Mouse (Mus musculus): ENCODE results near the gene Aoah. TPM values are rescaled to one million over a fixed set of nuclear protein-coding genes. Genes with fewer than 3 reads are reported as not detected.

Aoah gene
- total RNA-seq, 2 experiments from 2014 or later: 0.89 to 1.0 TPM

DNA sequence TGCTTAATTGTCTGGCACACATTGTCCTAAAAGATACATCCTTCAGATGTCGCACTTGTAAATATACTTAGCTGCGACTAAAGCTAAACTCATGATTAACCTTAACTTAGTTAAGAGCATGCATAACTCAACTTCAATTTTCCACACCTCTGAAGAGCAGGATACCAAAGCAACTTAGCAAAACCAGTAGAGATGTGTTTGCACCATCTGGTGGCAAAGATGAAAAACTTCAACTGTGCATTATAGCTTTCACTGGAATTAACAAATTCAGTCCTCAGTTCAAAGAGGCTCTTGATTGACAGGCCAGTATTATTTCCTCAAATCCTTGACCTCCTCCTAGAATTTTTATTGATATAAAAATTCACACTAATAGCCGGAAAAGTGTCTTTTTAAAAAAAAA, 241.1 kb downstream of the Aoah start:
- DNase-seq (ENCODE audit: low spot score): no peak
- intact Hi-C loops (cut with DNase I): loop anchor here (2.0 kb wide), 1 partner anchor 724 kb away; no protein-coding TSS in a partner anchor

DNA sequence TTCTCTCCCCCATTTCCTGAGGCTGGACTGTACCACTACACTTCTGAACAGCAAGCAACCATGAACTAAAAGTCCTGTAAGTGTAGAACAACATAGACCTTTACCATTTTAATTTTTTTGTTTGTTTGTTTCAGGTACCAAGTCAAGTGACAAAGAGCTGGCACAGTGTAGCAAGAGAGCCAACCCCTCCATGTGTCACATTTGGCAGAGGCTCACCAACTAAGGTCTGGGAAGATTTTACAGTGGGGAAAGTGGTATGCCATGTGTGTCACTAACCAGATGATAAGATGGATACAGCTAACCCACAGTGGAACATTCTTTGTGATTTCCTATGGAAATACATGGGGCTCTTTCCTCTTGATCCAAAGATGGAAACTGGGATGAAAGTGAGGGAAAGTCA, 242.1 kb downstream of the Aoah start:
- intact Hi-C loops (cut with DNase I): loop anchor here (2.0 kb wide), 1 partner anchor 725 kb away; no protein-coding TSS in a partner anchor
- DNase-seq (ENCODE audit: low spot score): no peak

DNA sequence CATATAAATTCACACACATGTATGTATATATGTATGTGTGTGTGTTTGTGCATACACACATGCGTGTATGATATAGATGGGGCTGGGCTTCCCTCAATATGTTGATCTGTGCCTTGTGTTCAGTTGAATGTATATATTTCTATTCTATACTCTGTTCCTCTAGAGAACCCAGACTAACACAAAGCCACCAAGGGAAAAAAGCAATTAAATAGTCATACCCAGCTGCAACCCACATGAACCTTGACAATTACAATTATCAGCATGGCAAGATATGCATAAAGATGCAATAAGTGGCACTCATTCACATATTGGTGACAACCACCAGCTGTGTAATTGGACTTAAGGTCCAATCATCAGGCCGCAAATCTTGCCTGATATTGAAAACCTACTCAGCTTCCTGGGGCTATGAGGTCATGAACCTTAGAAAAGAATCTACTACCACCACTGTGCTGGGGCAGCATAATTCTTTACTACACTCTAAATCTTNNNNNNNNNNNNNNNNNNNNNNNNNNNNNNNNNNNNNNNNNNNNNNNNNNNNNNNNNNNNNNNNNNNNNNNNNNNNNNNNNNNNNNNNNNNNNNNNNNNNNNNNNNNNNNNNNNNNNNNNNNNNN, 246.8 kb downstream of the Aoah start:
- no peak for DNase-seq (ENCODE audit: low spot score)

DNA sequence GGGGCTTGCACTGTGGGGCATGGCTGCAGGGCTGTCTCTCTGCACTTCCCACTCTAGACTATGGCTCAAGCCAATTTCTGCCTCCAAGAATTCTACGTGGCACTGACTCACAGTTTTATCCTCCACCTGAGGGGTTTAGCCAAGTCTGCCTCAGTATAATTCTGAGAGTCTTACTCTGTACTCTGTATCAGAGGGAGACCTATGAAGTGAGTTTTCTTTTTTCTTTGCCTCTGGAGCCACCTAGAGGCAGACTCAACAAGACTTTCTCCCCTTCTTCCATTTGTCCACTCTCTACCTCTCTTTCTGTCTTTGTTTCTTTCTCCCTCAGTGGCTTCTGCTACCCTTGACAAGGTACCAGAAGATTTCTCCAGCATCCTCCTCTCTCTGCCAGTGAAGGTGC, 256.2 kb downstream of the Aoah start:
- intact Hi-C loops (cut with DNase I): no loop called here
- no peak for DNase-seq (ENCODE audit: low spot score)

More for the DNA sequence above, 246.8 kb downstream of the Aoah start:
- intact Hi-C loops (cut with DNase I): no loop called here

DNA sequence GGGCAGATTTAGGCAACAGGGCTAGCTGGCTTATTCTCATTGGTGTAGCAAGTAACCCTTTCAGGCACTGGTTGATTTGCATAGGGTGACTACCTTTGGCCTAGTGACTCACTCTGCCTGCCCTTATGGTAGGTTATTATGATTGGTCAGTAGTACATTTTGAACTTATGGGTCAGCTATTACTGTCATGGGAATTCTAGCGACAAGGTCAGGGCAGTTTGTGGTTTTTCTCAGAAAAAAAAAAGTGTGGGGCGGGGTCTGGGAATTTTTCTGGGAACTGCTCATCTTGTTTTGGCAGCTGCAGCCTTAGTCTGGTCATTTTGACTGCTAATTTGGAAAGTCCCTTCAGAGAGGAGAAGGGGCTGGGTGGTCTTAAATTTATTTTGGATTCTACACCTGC, 272.1 kb downstream of the Aoah start:
- intact Hi-C loops (cut with DNase I): no loop called here
- no peak for DNase-seq (ENCODE audit: low spot score)

DNA sequence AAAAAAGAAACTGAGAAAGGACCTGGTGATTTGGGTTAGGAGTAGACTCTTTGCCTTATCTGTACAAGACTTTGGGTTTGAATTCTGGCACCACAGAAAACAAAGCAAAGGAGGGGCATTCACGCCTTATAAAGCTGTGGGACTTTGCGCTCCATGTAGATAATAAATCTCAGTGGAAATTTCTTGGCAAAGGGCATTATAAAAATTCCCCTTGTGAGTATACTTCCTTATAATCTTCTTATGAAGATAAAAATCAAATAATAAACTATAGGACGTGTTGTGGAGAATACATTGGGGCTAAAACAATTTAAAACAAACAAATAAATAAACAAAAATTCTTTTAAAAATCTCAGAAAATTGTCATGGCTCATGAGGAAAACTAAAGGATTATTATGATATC, 280.9 kb downstream of the Aoah start, which contains the start of gene Olfr1370:
Gene Olfr1370 (minus strand): TSS at position 101 of the 400 bp plus-strand sequence.
- intact Hi-C loops (cut with DNase I): no loop called here
- no peak for DNase-seq (ENCODE audit: low spot score)

DNA sequence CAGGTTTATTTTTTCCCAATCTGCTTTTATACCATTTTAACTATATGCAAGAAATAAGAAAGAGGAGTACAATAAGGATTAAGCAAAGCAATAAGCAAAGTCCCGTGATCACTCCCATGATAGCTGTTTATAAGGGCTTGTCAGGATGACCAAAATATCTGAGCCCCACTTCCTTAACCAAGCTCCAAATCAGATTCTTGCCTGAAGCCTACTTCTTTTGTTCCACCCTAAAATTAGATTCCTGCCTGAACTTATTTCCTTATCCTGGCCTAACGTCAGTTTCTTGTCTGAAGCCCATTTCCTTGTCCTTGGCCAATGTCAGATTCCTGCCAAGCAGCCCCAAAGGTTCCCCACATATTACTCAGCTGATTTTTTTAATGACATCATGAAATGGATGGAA, 288.8 kb downstream of the Aoah start:
- no peak for DNase-seq (ENCODE audit: low spot score)
- intact Hi-C loops (cut with DNase I): no loop called here
